Mouse (Mus musculus) liver, embryonic 14.5 days (tissue): ENCODE data around the gene Art4. TPM values are rescaled to one million over a fixed set of nuclear protein-coding genes. Genes with fewer than 3 reads are reported as not detected.
A peak's percentile ranks its signal among the peaks of the same experiment; 100 is the strongest.

Experiments used
- ATAC-seq: fragments of 200-750 bp; cut with Nextera tagmentation; 2 replicates; pipeline ENCODE4 v1.8.0; 2017; ENCODE audit warnings: moderate number of reproducible peaks, mild to moderate bottlenecking, moderate library complexity; ENCODE audit not compliant: insufficient read depth
- DNase-seq, 3 experiments: peaks; one replicate each; pipeline ENCODE4 v3.0.0-alpha.2; 2012 to 2013; ENCODE audit warnings: low read depth in 3 of 3, low spot score in 3 of 3
- H3K27ac ChIP-seq: fragments of 300-500 bp; sonication (generic); 2 replicates; pipeline ENCODE4 v1.5.1; 2014; ENCODE audit warnings: moderate library complexity, mild to moderate bottlenecking, control low read depth, inconsistent platforms
- H3K27me3 ChIP-seq: fragments of 300-500 bp; sonication (generic); 2 replicates; pipeline ENCODE4 v1.6.1; 2014; ENCODE audit warnings: mild to moderate bottlenecking, low read length, moderate library complexity; ENCODE audit not compliant: control insufficient read depth, insufficient read depth
- H3K36me3 ChIP-seq: fragments of 300-500 bp; sonication (generic); replicated peaks from 2 replicates; pipeline ENCODE4 v1.6.1; 2014; ENCODE audit warnings: low read depth; ENCODE audit not compliant: control insufficient read depth, insufficient read depth
- H3K4me1 ChIP-seq, 2 experiments: fragments of 200-500 bp in 1 of 2; fragments of 300-500 bp in 1 of 2; sonication (generic) in 1 of 2; replicated peaks; 2 replicates each; pipeline ENCODE4 v1.6.1; 2012 to 2014; ENCODE audit warnings: antibody characterized with exemption in 1 of 2, inconsistent platforms in 1 of 2, low read length in 1 of 2; ENCODE audit not compliant: control insufficient read depth in 2 of 2, insufficient read depth in 2 of 2
- H3K4me2 ChIP-seq: fragments of 300-500 bp; sonication (generic); 2 replicates; pipeline ENCODE4 v1.6.1; 2014; ENCODE audit warnings: low read depth, mild to moderate bottlenecking, control low read depth, moderate library complexity
- H3K4me3 ChIP-seq, 2 experiments: fragments of 200-500 bp in 1 of 2; fragments of 300-500 bp in 1 of 2; sonication (generic) in 1 of 2; 2 replicates each; pipeline ENCODE4 v1.5.1; 2012 to 2014; ENCODE audit warnings: low read depth in 2 of 2, low read length in 2 of 2, mild to moderate bottlenecking in 2 of 2, control low read depth in 1 of 2, inconsistent platforms in 1 of 2, moderate library complexity in 1 of 2; ENCODE audit not compliant: insufficient read depth in 1 of 2
- H3K9ac ChIP-seq: fragments of 300-500 bp; sonication (generic); replicated peaks from 2 replicates; pipeline ENCODE4 v1.6.1; 2014; ENCODE audit warnings: mild to moderate bottlenecking, control low read depth, moderate library complexity
- H3K9me3 ChIP-seq: fragments of 300-500 bp; sonication (generic); 2 replicates; pipeline ENCODE4 v1.6.1; 2016; ENCODE audit warnings: low read length, mixed read lengths; ENCODE audit not compliant: control insufficient read depth
- CTCF ChIP-seq: IDR thresholded peaks from 2 replicates; pipeline ENCODE4 v1.5.1; 2016; ENCODE audit warnings: antibody characterized with exemption, low read depth, control low read depth
- EP300 ChIP-seq: IDR thresholded peaks from 2 replicates; pipeline ENCODE4 v1.6.1; 2016; ENCODE audit warnings: antibody characterized with exemption, low read depth
- WGBS: fragments of 180-500 bp; shearing (Covaris S2); extraction: QIAGEN DNeasy Blood & Tissue Kit; methylation state at CpG from one replicate; pipeline ENCODE4 v1.1.7; 2014; ENCODE audit not compliant: insufficient replicate concordance; 5-methylcytosine and 5-hydroxymethylcytosine counted together
- polyA plus RNA-seq, 2 experiments: library from polyadenylated mRNA; depleted of rRNA in 1 of 2; stranded (reverse) in 1 of 2; unstranded in 1 of 2; fragments of >200 nt; fragmentation: Nextera tagmentation in 1 of 2; extraction: Ambion mirVana in 1 of 2; gene quantifications; 2 replicates each; pipeline versions ENCODE4 v1.2.1 to v1.2.3; 2012 to 2014

Art4 gene
- polyA plus RNA-seq, 2 experiments: 20.3 to 23.3 TPM

DNA sequence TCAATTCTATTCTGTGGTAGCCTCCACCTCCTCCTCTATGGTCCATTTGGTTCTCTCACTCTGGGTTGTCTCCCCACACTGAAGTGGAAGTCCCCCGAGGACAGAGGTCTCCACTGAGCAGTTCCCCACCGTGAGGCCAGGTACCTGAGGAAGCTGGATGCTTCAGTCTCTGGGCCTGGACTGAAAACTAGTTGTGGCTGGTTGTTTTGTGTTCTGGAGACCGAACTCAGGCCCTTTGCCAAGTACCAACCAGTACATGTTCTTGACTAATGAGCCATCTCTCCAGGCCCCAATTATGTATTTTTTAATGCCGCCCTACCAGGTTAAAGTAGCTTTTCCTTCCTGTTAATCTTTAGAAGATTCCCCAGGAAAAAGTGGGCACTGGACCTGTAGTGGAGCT is 5.2 kb downstream of the Art4 start:
- 79% methylated on average over 4 of the region's 4 CpGs for WGBS
- Histone ChIP-seq H3K27me3 (no peaks in the 10 kb centered on the region), H3K4me2 (peak overlapping the region; percentile 67), H3K9me3 (no peaks in the 10 kb centered on the region), H3K4me3 (peak overlapping the region in 1 of 2 experiments; percentile 7; a peak in 2 of 4 replicates), H3K9ac (no peak overlapping the region), H3K36me3 (peaks cover 83% of the 10 kb centered on the region), H3K4me1 (peaks cover 31 to 51% of the 10 kb centered on the region in 2 experiments), H3K27ac (no peak overlapping the region)
- ATAC-seq (no peak), DNase-seq (no peak)
- TF ChIP-seq EP300: no peak
- TF ChIP-seq CTCF: no peak

DNA sequence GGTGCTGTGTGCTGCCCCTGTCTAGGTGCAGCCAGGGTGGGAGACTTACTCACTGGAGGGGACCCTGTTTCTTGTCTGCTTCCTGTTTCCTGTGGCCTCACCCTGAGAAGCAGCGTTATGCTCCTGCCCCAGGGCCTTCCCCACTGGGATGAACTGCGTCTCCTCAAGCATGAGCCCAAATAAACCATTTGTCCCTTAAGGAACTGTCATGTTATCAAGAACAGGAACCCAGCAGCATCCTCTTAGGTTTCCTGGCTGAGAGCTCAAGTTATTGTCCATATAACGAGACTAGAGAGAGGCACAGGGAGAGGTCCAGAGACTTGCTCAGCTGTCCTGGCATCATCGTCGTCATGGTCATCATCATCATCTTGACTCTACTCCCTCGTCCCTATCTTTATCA is 7.3 kb downstream of the Art4 start:
- peaks cover 89% of the 10 kb centered on the region for H3K36me3 ChIP-seq
- H3K4me1 ChIP-seq: peaks cover 31 to 51% of the 10 kb centered on the region in 2 experiments
- WGBS: 50% methylated on average over 6 of the region's 6 CpGs
- no peak overlapping the region for H3K9ac ChIP-seq
- no peak overlapping the region; the same call in 1 of the 2 replicates for H3K27ac ChIP-seq
- no peaks in the 10 kb centered on the region for H3K9me3 ChIP-seq
- ATAC-seq (no peak), DNase-seq (no peak)
- no peak overlapping the region for H3K4me2 ChIP-seq
- TF ChIP-seq CTCF (no peak), EP300 (no peak)
- no peak overlapping the region for H3K4me3 ChIP-seq
- H3K27me3 ChIP-seq: no peaks in the 10 kb centered on the region

DNA sequence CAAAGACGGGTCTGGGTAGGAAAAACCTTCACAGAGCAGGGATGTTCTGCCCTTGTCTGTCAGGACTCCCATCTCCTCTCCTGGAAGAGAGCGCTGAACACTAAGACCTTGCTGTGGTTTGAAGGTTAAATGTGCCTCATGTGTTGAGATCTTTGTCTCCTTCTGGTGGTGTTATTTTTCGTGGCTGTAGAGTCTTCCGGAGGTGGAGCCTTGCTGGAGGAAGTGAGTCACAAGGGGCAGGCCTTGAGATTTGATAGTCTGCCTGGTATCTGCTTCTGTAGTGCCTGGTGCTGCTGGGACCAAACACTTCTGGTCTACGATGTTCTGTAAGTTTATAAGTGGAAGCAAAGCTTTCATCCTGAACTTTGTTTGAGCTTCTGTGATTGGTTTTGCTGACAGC is 8.6 kb downstream of the Art4 start:
- no peaks in the 10 kb centered on the region for H3K27me3 ChIP-seq
- H3K4me1 ChIP-seq: peaks cover 27 to 41% of the 10 kb centered on the region in 2 experiments
- ATAC-seq: peak; percentile 25
- H3K9me3 ChIP-seq: no peaks in the 10 kb centered on the region
- peak overlapping the region; percentile 47 for H3K4me2 ChIP-seq
- H3K9ac ChIP-seq: peak overlapping the region; percentile 27; the same call in 1 of the 2 replicates
- no peak for DNase-seq
- H3K4me3 ChIP-seq: peak overlapping the region in 1 of 2 experiments; percentile 29; a peak in 1 of 4 replicates
- WGBS: 71% methylated on average over 5 of the region's 5 CpGs
- H3K27ac ChIP-seq: peak overlapping the region; percentile 68
- peaks cover 76% of the 10 kb centered on the region for H3K36me3 ChIP-seq
- TF ChIP-seq EP300 (no peak), CTCF (no peak)

DNA sequence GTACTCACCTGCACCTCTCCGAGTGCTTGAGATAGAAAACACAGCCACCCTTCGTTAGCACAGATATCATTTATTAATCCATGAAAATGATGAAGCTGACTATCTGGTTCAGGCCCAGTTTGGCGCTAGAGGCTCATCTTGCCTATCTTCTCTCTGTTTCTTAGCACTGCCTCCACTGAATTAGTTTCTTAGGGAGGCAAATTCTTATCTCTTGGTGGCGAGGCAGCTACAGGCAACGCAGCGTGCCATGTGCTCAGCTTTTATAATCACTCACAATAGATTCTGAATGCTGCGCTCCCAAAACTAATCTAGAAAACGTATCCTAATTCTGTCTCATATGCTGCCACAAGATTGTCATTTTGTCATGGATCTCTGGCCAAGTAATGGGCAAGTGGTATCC is 9.1 kb downstream of the Art4 start:
- WGBS: 29% methylated on average over 8 of the region's 8 CpGs
- ATAC-seq: peak; percentile 74
- Histone ChIP-seq H3K4me2 (peak overlapping the region; percentile 47), H3K9ac (peak overlapping the region; percentile 27; the same call in 1 of the 2 replicates), H3K4me3 (peak overlapping the region in 1 of 2 experiments; percentile 29; a peak in 1 of 4 replicates), H3K9me3 (no peaks in the 10 kb centered on the region), H3K4me1 (peaks cover 23 to 39% of the 10 kb centered on the region in 2 experiments), H3K27ac (peak overlapping the region; percentile 68), H3K27me3 (no peaks in the 10 kb centered on the region), H3K36me3 (peaks cover 70% of the 10 kb centered on the region)
- TF ChIP-seq CTCF (no peak), EP300 (no peak; the same call in 1 of the 2 replicates)
- DNase-seq: peak in 1 of 3 experiments; percentile 51

DNA sequence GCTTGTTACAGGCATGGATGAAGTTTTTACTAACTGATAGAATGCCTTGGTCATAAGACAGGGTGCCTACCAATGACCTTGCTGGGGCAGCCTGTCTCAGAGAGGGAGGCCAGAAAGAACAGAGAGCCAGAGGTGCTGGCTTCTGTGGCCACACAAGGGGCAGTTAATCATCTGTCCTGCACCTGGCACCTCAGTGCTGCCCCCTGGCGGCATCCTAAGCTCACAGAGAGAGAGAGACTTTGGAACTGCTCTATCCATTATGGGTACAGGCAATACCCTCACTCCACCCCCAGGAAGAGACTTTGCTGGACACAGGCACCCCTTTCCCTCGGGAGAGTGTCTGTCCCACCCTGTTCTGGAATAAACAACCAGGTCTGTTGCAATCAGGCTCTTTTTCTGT is 9.7 kb downstream of the Art4 start:
- TF ChIP-seq EP300: no peak
- TF ChIP-seq CTCF: peak; percentile 96
- peaks cover 64% of the 10 kb centered on the region for H3K36me3 ChIP-seq
- DNase-seq: peak; percentile 61 to 65 (median 63)
- H3K27ac ChIP-seq: peak overlapping the region; percentile 68; the same call in 1 of the 2 replicates
- H3K4me3 ChIP-seq: peak overlapping the region in 1 of 2 experiments; percentile 5; a peak in 1 of 4 replicates
- H3K4me2 ChIP-seq: peak overlapping the region; percentile 47
- peaks cover 18 to 36% of the 10 kb centered on the region in 2 experiments for H3K4me1 ChIP-seq
- ATAC-seq: peak; percentile 72
- no peaks in the 10 kb centered on the region for H3K9me3 ChIP-seq
- 10% methylated on average over 2 of the region's 2 CpGs for WGBS
- no peaks in the 10 kb centered on the region for H3K27me3 ChIP-seq
- peak overlapping the region; percentile 19; the same call in 1 of the 2 replicates for H3K9ac ChIP-seq
